Mouse (Mus musculus) midbrain, embryonic 10.5 days (tissue): ENCODE measurements around the gene Bud31. TPM values are rescaled to one million over a fixed set of nuclear protein-coding genes. Genes with fewer than 3 reads are reported as not detected.
"Not testable (repeated sequence)": the region's sequence is repeated elsewhere in the genome, so short reads cannot be mapped to it uniquely, and the experiment has no call there.

Experiments
- DNase-seq: peaks from one replicate; pipeline ENCODE4 v3.0.0-alpha.2; 2017; ENCODE audit warnings: low spot score
- H3K27ac ChIP-seq: fragments of 300-500 bp; sonication (generic); replicated peaks from 2 replicates; pipeline ENCODE4 v1.5.1; 2016; ENCODE audit warnings: mild to moderate bottlenecking
- H3K27me3 ChIP-seq: fragments of 300-500 bp; sonication (generic); 2 replicates; pipeline ENCODE4 v1.6.1; 2016; ENCODE audit warnings: low read depth, mild to moderate bottlenecking; ENCODE audit not compliant: poor library complexity, severe bottlenecking
- H3K36me3 ChIP-seq: fragments of 300-500 bp; sonication (generic); 2 replicates; pipeline ENCODE4 v1.6.1; 2016; ENCODE audit warnings: mild to moderate bottlenecking, moderate library complexity
- H3K4me1 ChIP-seq: fragments of 300-500 bp; sonication (generic); 2 replicates; pipeline ENCODE4 v1.6.1; 2016
- H3K4me3 ChIP-seq: fragments of 300-500 bp; sonication (generic); 2 replicates; pipeline ENCODE4 v1.5.1; 2016; ENCODE audit warnings: mild to moderate bottlenecking, moderate library complexity
- H3K9me3 ChIP-seq: fragments of 300-500 bp; sonication (generic); replicated peaks from 2 replicates; pipeline ENCODE4 v1.6.1; 2016; ENCODE audit warnings: mild to moderate bottlenecking
- WGBS: fragments of 180-500 bp; shearing (Covaris S2); methylation state at CpG from one replicate; pipeline ENCODE4 v1.1.7; 2016; 5-methylcytosine and 5-hydroxymethylcytosine counted together
- polyA plus RNA-seq: library from polyadenylated mRNA; unstranded; fragments of >200 nt; fragmentation: Nextera tagmentation; extraction: Ambion mirVana; gene quantifications from 2 replicates; pipeline ENCODE4 v1.2.1, GENCODE M21; 2016

Bud31 gene
- polyA plus RNA-seq, 1 experiment from 2014 or later = 244 TPM

DNA sequence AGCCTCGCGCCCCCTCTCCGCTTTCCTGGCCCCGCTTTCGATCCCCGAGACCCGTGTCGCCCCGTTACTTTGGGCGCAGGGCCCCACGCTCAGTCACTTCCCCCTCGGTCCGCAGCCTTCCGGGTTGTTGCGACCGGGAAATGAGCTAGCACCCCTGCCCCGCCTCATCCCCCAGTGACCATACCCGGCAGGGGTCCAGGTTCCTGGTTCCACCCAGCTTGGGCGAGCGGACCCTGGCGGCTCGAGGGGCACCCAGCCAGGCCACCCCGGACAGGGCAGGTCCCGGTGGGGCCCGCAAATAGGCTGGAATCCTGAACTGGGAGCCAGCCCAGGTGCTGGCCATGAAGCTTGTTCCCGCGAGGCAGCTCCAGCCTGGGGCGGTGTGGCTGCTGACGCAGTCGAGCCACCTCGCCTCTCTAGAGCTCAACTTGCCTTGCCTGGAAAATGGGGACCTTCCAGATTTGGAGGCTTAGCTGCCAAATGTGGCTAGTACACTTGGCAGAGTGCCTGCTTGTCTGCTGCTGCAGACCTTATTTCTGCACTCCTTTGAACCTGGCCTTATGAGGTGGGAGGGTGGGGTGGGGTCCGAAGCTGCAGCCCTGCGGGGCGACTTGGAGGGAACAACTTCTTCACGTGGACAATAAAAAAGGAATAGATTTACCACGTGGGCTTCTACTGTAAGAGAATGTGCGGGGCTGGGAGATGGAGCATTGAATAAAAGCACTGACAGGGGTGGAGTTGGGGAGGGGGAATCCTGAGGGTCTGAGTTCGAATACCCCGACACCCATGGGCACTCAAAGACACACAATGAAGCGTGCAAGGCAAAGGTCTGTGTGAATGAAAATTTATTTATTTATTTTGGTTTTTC lies 25.3 kb upstream of the Bud31 start:
- DNase-seq = peak; percentile 33
- peaks cover 7% of the 10 kb centered on the region; the same call in 1 of the 2 replicates for H3K9me3 ChIP-seq
- peaks cover 32% of the 10 kb centered on the region for H3K27me3 ChIP-seq
- peak overlapping the region; percentile 65 for H3K27ac ChIP-seq
- peak overlapping the region; percentile 62 for H3K4me3 ChIP-seq
- peaks cover 16% of the 10 kb centered on the region for H3K36me3 ChIP-seq
- H3K4me1 ChIP-seq = peaks cover 14% of the 10 kb centered on the region
- WGBS = 20% methylated on average over 40 of the region's 40 CpGs

DNA sequence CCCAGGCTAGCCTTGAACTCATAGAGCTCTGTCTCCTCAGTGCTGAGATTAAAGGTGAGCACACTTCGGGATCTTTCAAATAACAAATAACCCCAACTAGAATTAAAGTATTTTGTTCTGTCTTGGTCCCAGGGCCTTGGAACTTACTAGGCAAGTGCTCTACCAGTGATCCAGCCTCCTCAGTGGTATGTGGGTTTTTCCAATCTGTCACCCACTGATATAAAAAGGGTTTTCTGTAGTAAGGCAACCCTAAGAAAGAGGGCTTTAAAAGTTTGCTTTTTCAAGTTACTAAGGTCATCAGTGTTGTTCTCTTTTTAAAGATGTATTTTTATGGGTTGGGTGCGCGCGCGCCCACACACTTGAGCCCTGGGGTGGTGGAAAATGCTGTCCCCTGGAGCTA lies 24.4 kb upstream of the Bud31 start:
- peaks cover 7% of the 10 kb centered on the region for H3K36me3 ChIP-seq
- H3K27ac ChIP-seq = no peak overlapping the region
- 98% methylated on average over 5 of the region's 5 CpGs for WGBS
- peaks cover 7% of the 10 kb centered on the region; the same call in 1 of the 2 replicates for H3K9me3 ChIP-seq
- H3K27me3 ChIP-seq = peaks cover 32% of the 10 kb centered on the region
- H3K4me1 ChIP-seq = peaks cover 14% of the 10 kb centered on the region
- DNase-seq = no peak
- H3K4me3 ChIP-seq = no peak overlapping the region

DNA sequence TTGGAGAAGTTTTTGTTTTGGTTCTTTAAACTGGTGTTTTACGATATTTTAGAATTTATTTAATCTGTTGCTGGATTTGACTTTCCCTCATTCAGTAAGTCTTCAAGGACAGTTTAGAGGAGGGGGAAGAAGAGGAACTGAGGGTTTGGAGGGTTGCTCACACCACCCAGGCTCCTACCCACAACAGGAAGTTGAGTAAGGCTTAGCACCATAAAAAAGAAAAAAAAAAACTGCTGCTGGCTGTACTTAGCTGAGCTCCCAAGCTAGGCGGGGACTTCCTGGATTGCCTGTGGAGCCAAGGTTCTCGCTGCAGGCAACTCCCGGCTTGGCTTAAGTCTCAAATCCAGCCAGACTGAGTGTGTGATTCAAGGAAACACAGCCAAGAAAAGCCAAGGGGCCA lies 23.8 kb upstream of the Bud31 start:
- no peak for DNase-seq
- WGBS = 65% methylated on average over 4 of the region's 4 CpGs
- Histone ChIP-seq H3K9me3 (peaks cover 7% of the 10 kb centered on the region; the same call in 1 of the 2 replicates), H3K36me3 (peaks cover 1% of the 10 kb centered on the region; the same call in 1 of the 2 replicates), H3K4me3 (no peak overlapping the region), H3K27ac (no peak overlapping the region), H3K4me1 (peaks cover 14% of the 10 kb centered on the region), H3K27me3 (peaks cover 32% of the 10 kb centered on the region)

DNA sequence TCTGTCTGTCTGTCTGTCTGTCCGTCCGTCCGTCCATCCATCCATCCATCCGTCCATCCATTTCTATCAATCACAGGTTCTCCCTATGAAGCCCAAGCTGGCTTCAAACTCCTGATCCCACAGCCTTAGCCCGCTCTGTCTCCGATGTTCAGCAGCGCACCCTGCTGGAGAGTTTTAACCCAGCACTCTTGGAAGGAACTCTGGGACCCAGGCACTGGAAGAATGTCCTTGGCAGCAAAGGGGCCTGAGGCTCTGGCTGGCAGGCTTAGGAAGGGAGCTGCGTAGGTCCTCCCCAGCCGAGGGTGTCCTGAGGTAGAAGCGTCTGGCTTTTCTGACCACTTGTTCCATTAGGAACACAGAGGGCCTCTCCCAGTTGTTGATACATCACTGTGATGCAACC lies 23.2 kb upstream of the Bud31 start:
- peaks cover 32% of the 10 kb centered on the region for H3K27me3 ChIP-seq
- no peak overlapping the region for H3K27ac ChIP-seq
- H3K4me1 ChIP-seq = peaks cover 14% of the 10 kb centered on the region
- peak; percentile 48 for DNase-seq
- 41% methylated on average over 10 of the region's 10 CpGs for WGBS
- H3K9me3 ChIP-seq = peaks cover 7% of the 10 kb centered on the region; the same call in 1 of the 2 replicates
- H3K4me3 ChIP-seq = no peak overlapping the region
- H3K36me3 ChIP-seq = no peaks in the 10 kb centered on the region

DNA sequence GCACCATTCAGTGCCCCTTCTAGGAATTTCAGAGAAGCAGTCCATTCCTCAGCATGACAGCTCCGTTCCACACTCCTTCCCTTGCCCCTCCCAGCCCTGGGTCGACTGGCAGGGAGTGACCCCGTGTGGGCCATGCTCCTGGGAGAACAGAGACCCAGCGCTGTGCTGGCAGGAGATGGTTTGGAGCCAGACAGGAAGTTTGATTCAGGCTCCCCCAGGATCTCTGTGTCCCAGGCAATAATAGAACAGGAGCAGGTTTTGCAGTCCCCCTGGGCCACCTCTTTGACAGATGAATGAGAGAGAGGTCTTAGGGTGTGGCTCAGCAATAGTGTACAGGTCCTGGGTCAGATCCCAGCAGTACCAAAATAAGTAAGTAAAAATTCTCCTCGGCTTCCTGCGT lies 22.2 kb upstream of the Bud31 start:
- H3K27me3 ChIP-seq = peaks cover 31% of the 10 kb centered on the region
- peaks cover 14% of the 10 kb centered on the region for H3K4me1 ChIP-seq
- peaks cover 7% of the 10 kb centered on the region; the same call in 1 of the 2 replicates for H3K9me3 ChIP-seq
- H3K36me3 ChIP-seq = peaks cover 5% of the 10 kb centered on the region
- no peak overlapping the region for H3K4me3 ChIP-seq
- 72% methylated on average over 6 of the region's 6 CpGs for WGBS
- H3K27ac ChIP-seq = no peak overlapping the region
- no peak for DNase-seq

DNA sequence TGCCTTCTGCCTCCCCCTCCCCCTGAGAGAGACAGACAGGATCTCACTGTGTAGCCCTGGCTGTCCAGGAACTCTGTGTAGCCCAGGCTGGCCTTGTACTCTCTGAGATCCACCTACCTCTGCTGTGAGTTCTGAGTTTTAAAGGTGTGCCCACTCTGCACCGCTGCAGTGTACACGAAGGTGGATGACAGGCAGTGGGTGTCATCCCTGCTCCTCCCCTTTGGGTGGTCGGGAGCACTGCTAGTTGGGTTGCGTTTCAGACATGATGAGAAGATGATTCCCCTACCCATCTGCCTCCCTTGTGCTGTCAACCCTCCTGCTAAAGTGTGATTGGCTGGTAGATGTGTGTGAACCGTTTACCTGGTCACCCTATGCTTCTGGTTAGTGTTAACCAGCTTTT lies 21.7 kb upstream of the Bud31 start:
- WGBS = 94% methylated on average over 5 of the region's 5 CpGs
- DNase-seq = no peak
- peaks cover 10% of the 10 kb centered on the region for H3K36me3 ChIP-seq

DNA sequence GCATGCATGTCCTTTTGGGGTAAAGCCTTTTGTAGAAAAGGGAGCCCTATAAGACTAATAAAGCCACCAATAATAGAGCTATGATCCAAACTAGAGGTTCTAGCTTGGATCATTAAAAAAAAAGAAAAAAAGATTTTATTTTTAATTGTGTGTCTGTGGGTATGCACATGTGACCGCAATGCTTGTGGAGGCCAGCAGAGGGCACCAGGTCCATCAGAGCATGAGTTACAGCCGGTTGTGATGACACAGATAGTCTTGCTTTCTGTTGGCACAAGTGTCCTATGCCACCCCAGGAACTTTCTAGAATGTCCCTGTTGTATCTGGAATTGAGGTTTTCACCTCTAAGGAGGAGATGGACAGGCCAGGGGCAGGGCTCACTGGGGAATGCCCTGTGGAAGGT lies 20.8 kb upstream of the Bud31 start:
- H3K4me3 ChIP-seq = no peak overlapping the region
- H3K27ac ChIP-seq = no peak overlapping the region
- 91% methylated on average over 2 of the region's 2 CpGs for WGBS
- H3K27me3 ChIP-seq = peaks cover 18% of the 10 kb centered on the region
- H3K9me3 ChIP-seq = peaks cover 7% of the 10 kb centered on the region; the same call in 1 of the 2 replicates
- peaks cover 5% of the 10 kb centered on the region for H3K4me1 ChIP-seq
- peaks cover 19% of the 10 kb centered on the region for H3K36me3 ChIP-seq
- no peak for DNase-seq

More for the DNA sequence above, 21.7 kb upstream of the Bud31 start:
- Histone ChIP-seq H3K4me3 (no peak overlapping the region), H3K27ac (no peak overlapping the region), H3K4me1 (peaks cover 14% of the 10 kb centered on the region), H3K27me3 (peaks cover 27% of the 10 kb centered on the region), H3K9me3 (peaks cover 7% of the 10 kb centered on the region; the same call in 1 of the 2 replicates)

DNA sequence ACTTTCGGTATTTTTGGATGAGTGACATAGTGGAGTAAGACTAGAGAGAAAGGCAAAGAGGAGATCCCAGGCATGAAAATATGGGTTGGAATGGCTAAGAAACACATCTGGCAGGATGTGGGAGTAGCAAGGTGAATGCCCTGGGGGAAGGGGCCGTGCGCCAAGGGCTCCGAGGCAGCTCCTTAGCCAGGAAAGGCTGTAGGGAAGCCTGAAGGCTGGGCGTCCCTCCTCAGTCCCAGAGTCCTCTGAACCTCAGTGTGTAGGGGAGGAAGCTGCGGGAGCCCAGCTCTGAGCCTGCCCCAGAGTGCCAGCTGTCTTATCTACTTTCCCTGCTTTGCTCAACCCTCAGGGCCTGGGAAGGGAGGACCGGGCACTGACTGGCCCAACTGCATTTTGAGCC lies 19.2 kb upstream of the Bud31 start:
- Histone ChIP-seq H3K27me3 (peaks cover 2% of the 10 kb centered on the region), H3K4me1 (no peaks in the 10 kb centered on the region; the same call in 1 of the 2 replicates), H3K27ac (no peak overlapping the region), H3K36me3 (peaks cover 34% of the 10 kb centered on the region), H3K4me3 (no peak overlapping the region), H3K9me3 (peaks cover 7% of the 10 kb centered on the region; the same call in 1 of the 2 replicates)
- DNase-seq = no peak
- 85% methylated on average over 7 of the region's 7 CpGs for WGBS

DNA sequence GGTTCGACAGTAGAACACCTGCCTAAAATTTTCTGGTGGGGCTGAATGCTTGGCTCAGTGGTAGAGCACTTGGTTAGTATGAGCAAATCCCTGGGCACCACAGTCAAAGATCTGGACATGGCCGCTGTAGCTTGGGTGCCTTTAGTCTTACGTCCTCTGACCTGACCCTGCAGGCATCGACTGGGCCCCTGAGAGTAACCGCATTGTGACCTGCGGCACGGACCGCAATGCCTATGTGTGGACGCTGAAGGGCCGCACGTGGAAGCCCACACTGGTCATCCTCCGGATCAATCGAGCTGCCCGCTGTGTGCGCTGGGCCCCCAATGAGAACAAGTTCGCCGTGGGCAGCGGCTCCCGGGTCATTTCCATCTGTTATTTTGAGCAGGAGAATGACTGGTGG lies 16.8 kb upstream of the Bud31 start:
- no peak overlapping the region for H3K27ac ChIP-seq
- 94% methylated on average over 19 of the region's 19 CpGs for WGBS
- peaks cover 7% of the 10 kb centered on the region; the same call in 1 of the 2 replicates for H3K9me3 ChIP-seq
- no peak for DNase-seq
- no peak overlapping the region for H3K4me3 ChIP-seq
- H3K36me3 ChIP-seq = peaks cover 59% of the 10 kb centered on the region
- no peaks in the 10 kb centered on the region for H3K27me3 ChIP-seq
- H3K4me1 ChIP-seq = no peaks in the 10 kb centered on the region

DNA sequence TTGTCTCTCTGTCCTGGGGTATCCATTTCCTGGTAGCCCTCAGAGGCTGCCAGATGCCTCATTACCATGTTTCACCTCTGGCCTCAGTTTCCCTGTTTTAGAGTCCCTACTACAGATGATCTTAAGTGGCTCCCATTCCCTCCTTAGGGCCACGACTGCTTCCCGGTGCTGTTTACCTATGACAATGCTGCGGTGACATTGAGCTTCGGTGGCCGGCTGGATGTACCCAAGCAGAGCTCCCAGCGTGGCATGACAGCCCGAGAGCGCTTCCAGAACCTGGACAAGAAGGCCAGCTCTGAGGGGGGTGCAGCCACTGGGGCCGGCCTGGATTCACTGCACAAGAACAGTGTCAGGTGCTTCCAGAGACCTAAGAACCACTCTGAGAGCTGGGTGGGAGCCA lies 13.6 kb upstream of the Bud31 start:
- no peak overlapping the region for H3K4me3 ChIP-seq
- H3K27me3 ChIP-seq = no peaks in the 10 kb centered on the region
- DNase-seq = no peak
- peaks cover 91% of the 10 kb centered on the region for H3K36me3 ChIP-seq
- no peaks in the 10 kb centered on the region for H3K4me1 ChIP-seq
- no peak overlapping the region for H3K27ac ChIP-seq
- no peaks in the 10 kb centered on the region for H3K9me3 ChIP-seq
- 94% methylated on average over 9 of the region's 9 CpGs for WGBS

DNA sequence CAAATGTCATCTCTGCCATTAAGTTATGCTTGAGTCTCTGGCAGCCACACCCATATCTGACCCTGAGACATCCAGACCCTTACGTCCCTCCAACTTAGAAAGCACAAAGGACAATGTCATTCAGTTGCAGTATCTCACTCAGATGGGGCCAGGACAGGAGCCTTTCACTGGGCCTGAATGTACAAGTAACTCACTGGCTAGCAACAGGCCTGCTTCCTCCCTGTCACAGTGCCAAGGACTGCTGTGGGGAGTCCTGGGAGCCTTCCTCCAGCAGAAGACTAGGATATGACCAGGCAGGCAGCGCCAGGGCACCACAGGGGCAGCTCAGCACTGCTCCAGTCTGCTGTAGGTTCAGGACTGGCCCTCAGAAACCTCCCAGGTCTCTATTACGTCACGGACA lies 11.0 kb upstream of the Bud31 start:
- Histone ChIP-seq H3K4me1 (no peaks in the 10 kb centered on the region), H3K27ac (no peak overlapping the region), H3K4me3 (no peak overlapping the region), H3K36me3 (peaks cover 100% of the 10 kb centered on the region), H3K27me3 (no peaks in the 10 kb centered on the region), H3K9me3 (no peaks in the 10 kb centered on the region)
- no peak for DNase-seq
- 93% methylated on average over 4 of the region's 4 CpGs for WGBS

DNA sequence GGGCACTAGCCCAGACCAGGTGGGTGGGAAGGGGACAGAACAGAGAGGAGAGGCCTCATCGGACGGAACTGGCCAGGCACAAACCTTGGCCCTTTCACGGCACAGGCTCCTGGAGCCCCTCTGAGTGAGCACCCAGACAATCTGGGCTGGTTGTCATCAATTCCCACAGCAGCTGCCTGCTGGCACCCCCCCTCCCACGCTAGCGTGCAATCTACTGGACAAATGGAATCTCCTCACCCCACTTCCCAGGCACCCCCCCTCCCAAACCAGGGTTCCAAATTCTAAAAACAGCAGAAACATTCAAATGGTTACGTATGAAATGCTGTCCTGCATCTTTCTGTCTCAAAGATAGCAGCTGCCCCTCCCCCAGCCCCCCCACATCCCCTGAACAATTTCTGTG lies 10.4 kb upstream of the Bud31 start:
- not testable (repeated sequence) for H3K4me1 ChIP-seq, H3K27me3 ChIP-seq, H3K27ac ChIP-seq, H3K4me3 ChIP-seq, DNase-seq, H3K9me3 ChIP-seq
- peaks cover 100% of the 10 kb centered on the region for H3K36me3 ChIP-seq
- WGBS = 96% methylated on average over 4 of the region's 6 CpGs

DNA sequence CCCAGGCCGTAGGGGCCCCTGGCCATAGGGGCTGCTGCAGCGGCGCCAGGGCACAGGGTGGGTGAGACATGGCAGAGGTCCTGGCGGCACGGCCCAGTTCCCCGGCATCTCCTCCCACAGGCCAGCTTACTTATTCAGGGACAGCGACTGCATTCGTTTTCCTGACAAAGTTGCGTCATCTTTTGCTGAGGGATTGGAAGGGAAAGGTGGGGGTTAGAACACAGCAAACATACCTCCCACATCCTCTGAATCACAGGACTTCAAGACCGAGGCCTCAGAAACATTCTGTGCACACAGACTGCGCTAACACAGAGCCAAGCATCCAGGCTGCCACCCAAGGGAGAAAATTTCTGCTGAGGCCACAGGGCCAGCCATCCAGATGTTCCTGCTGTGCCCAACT lies 10.0 kb upstream of the Bud31 start:
- peaks cover 100% of the 10 kb centered on the region for H3K36me3 ChIP-seq
- H3K4me3 ChIP-seq = no peak overlapping the region
- H3K27me3 ChIP-seq = no peaks in the 10 kb centered on the region
- 94% methylated on average over 11 of the region's 11 CpGs for WGBS
- no peak overlapping the region for H3K27ac ChIP-seq
- no peak for DNase-seq
- no peaks in the 10 kb centered on the region for H3K9me3 ChIP-seq
- no peaks in the 10 kb centered on the region for H3K4me1 ChIP-seq
